Mouse (Mus musculus) megakaryocyte, embryonic 14.5 days (primary cell): ENCODE measurements around the gene Olfr424.

ENCODE experiments used
- FLI1 ChIP-seq: IDR thresholded peaks from 2 replicates; pipeline ENCODE4 v1.6.1; 2012; ENCODE audit warnings: low read length, inconsistent platforms, mixed read lengths
- GATA1 ChIP-seq: IDR thresholded peaks from 3 replicates; pipeline ENCODE4 v1.6.1; 2012; ENCODE audit warnings: mixed read lengths, low read length, inconsistent platforms, borderline replicate concordance

GRCm38 (mm10) chr1:174131999-174132398 lies 682 bp downstream of the Olfr424 start:
- TF ChIP-seq GATA1: no peak
- no peak for TF ChIP-seq FLI1
